ENCODE assay signal across 22 mouse cellular contexts in the genomic region with DNA sequence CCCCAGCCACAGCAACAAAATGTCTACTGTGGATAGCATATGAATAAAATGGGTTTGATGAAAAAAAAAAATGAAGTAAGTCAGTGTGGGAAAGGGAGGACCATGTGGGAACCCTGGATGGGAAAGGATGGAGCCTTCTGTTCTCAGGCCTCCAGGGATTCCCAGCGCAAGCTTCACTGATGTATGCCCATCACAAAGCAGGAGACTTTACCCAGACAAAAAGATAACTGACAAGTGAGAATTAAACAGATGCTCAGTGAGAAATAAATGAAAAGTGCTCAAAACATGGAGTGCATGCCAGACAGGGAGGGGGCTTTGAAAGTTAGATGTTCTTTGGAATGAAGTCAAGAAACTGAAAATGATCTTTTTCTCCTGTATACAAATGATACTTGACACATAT. TPM values are rescaled to one million over a fixed set of nuclear protein-coding genes. Genes with fewer than 3 reads are reported as not detected.
A peak's percentile ranks its signal among the peaks of the same experiment; 100 is the strongest.
DNase-seq lines count a peak whose midpoint lies in the region; ATAC-seq lines count a peak whose summit lies in the region.
"Had no signal": no experiment of that assay in that cellular context is flagged by ENCODE, and none has a peak within 500 bp of the region (broad histone marks: within the 10 kb centered on the region; RNA-seq: fewer than 3 reads in every experiment).

No protein-coding gene starts in this region.

- no peak overlapping the region for H3K9ac ChIP-seq in hindbrain, embryonic 13.5 days
- no peak overlapping the region for H3K9ac ChIP-seq in midbrain, embryonic 14.5 days (replicated peaks; ENCODE audit: low read length)
- H3K9ac ChIP-seq in hindbrain, embryonic 16.5 days (ENCODE audit: low read depth, low read length) = no peak overlapping the region
- no peak overlapping the region for H3K9ac ChIP-seq in neural tube, embryonic 15.5 days (replicated peaks)
- H3K9ac ChIP-seq: embryonic facial prominence, embryonic 12.5 days; limb, embryonic 13.5 days; liver, embryonic 13.5 days; lung, embryonic 15.5 days; midbrain, embryonic 12.5 days had no signal

- 0 out of 2 replicates have a peak overlapping the region, but pooled peaks have one; percentile 22 for H3K4me3 ChIP-seq in hindbrain, embryonic 13.5 days
- H3K4me3 ChIP-seq in hindbrain, embryonic 10.5 days = no peak overlapping the region
- no peak overlapping the region; the same call in 1 of the 2 replicates for H3K4me3 ChIP-seq in midbrain, embryonic 14.5 days (replicated peaks; ENCODE audit: low read depth, low read length)
- no peak overlapping the region for H3K4me3 ChIP-seq in midbrain, embryonic 10.5 days
- peak overlapping the region; percentile 33 for H3K4me3 ChIP-seq in hindbrain, embryonic 16.5 days (ENCODE audit: low read length)
- peak overlapping the region; percentile 26; the same call in 1 of the 2 replicates for H3K4me3 ChIP-seq in neural tube, embryonic 15.5 days (replicated peaks)
- H3K4me3 ChIP-seq: embryonic facial prominence, embryonic 12.5 days; layer of hippocampus, adult 2 months; limb, embryonic 13.5 days; liver, embryonic 13.5 days; lung, embryonic 15.5 days; midbrain, embryonic 12.5 days had no signal

- H3K4me2 ChIP-seq in hindbrain, embryonic 13.5 days = peak overlapping the region; percentile 28; the same call in 1 of the 2 replicates
- peak overlapping the region; percentile 28 for H3K4me2 ChIP-seq in midbrain, embryonic 14.5 days (ENCODE audit: low read length)
- H3K4me2 ChIP-seq in hindbrain, embryonic 16.5 days (ENCODE audit: low read length) = peak overlapping the region; percentile 48
- H3K4me2 ChIP-seq in neural tube, embryonic 15.5 days = peak overlapping the region; percentile 44
- H3K4me2 ChIP-seq: embryonic facial prominence, embryonic 12.5 days; liver, embryonic 13.5 days; midbrain, embryonic 12.5 days had no signal

- DNase-seq in hindbrain, embryonic 10.5 days (ENCODE audit: low spot score) = no peak
- DNase-seq in midbrain, embryonic 14.5 days = no peak
- DNase-seq in midbrain, embryonic 10.5 days (ENCODE audit: low spot score) = no peak
- DNase-seq in spleen, adult 18-20 months = no peak
- DNase-seq: adrenal gland, adult 2 months; cerebellum, adult 8-10 months; gastrocnemius, postnatal 14 days; kidney, postnatal 10 days; layer of hippocampus, postnatal 36 days; liver, embryonic 13.5 days; thymus, postnatal 36 days had no signal

- no peak for ATAC-seq in hindbrain, embryonic 13.5 days (ENCODE audit: low FRiP score)
- ATAC-seq in midbrain, embryonic 14.5 days (ENCODE audit: low FRiP score, low TSS enrichment) = no peak
- no peak for ATAC-seq in hindbrain, embryonic 16.5 days
- no peak for ATAC-seq in neural tube, embryonic 15.5 days (ENCODE audit: low FRiP score)
- ATAC-seq: inflammation-experienced regulatory T-cells, adult 6 months had no signal

- H3K4me1 ChIP-seq in hindbrain, embryonic 13.5 days (replicated peaks) = 0 out of 2 replicates have a peak, but pooled peaks cover 8% of the 10 kb centered on the region
- peaks cover 17% of the 10 kb centered on the region for H3K4me1 ChIP-seq in hindbrain, embryonic 10.5 days (replicated peaks)
- H3K4me1 ChIP-seq in midbrain, embryonic 14.5 days (ENCODE audit: control insufficient read depth, insufficient read depth, low read length) = no peaks in the 10 kb centered on the region
- peaks cover 12% of the 10 kb centered on the region for H3K4me1 ChIP-seq in midbrain, embryonic 10.5 days
- no peaks in the 10 kb centered on the region for H3K4me1 ChIP-seq in hindbrain, embryonic 16.5 days (ENCODE audit: control insufficient read depth, insufficient read depth, low read depth, low read length)
- peaks cover 7% of the 10 kb centered on the region; the same call in 1 of the 2 replicates for H3K4me1 ChIP-seq in neural tube, embryonic 15.5 days
- H3K4me1 ChIP-seq: embryonic facial prominence, embryonic 12.5 days; midbrain, embryonic 12.5 days had no signal

- H3K27me3 ChIP-seq in hindbrain, embryonic 13.5 days = peaks cover 12% of the 10 kb centered on the region
- peaks cover 15% of the 10 kb centered on the region for H3K27me3 ChIP-seq in hindbrain, embryonic 10.5 days (ENCODE audit: insufficient read depth, poor library complexity, severe bottlenecking)
- no peaks in the 10 kb centered on the region for H3K27me3 ChIP-seq in midbrain, embryonic 14.5 days (ENCODE audit: control insufficient read depth, insufficient read depth, low read length)
- peaks cover 21% of the 10 kb centered on the region for H3K27me3 ChIP-seq in midbrain, embryonic 10.5 days (ENCODE audit: low read depth, poor library complexity, severe bottlenecking)
- no peaks in the 10 kb centered on the region for H3K27me3 ChIP-seq in hindbrain, embryonic 16.5 days (replicated peaks; ENCODE audit: control insufficient read depth, insufficient read depth, low read length)
- H3K27me3 ChIP-seq in neural tube, embryonic 15.5 days (replicated peaks) = peaks cover 5% of the 10 kb centered on the region; the same call in 1 of the 2 replicates
- H3K27me3 ChIP-seq: lung, embryonic 15.5 days had no signal

- H3K36me3 ChIP-seq in hindbrain, embryonic 13.5 days = no peaks in the 10 kb centered on the region
- H3K36me3 ChIP-seq in hindbrain, embryonic 10.5 days = no peaks in the 10 kb centered on the region
- H3K36me3 ChIP-seq in midbrain, embryonic 14.5 days (ENCODE audit: control insufficient read depth, insufficient read depth, low read length) = no peaks in the 10 kb centered on the region
- H3K36me3 ChIP-seq in midbrain, embryonic 10.5 days = no peaks in the 10 kb centered on the region
- H3K36me3 ChIP-seq in hindbrain, embryonic 16.5 days (ENCODE audit: control insufficient read depth, insufficient read depth, low read length) = no peaks in the 10 kb centered on the region
- H3K36me3 ChIP-seq in neural tube, embryonic 15.5 days = no peaks in the 10 kb centered on the region
- H3K36me3 ChIP-seq: embryonic facial prominence, embryonic 12.5 days; limb, embryonic 13.5 days; liver, embryonic 13.5 days; lung, embryonic 15.5 days; midbrain, embryonic 12.5 days had no signal

- 63% methylated on average over 1 of the region's 1 CpGs for WGBS in hindbrain, embryonic 13.5 days
- WGBS in hindbrain, embryonic 10.5 days = 92% methylated on average over 1 of the region's 1 CpGs
- WGBS in midbrain, embryonic 14.5 days = 64% methylated on average over 1 of the region's 1 CpGs
- WGBS in midbrain, embryonic 10.5 days = 83% methylated on average over 1 of the region's 1 CpGs
- WGBS in hindbrain, embryonic 16.5 days = 68% methylated on average over 1 of the region's 1 CpGs
- 83% methylated on average over 1 of the region's 1 CpGs for WGBS in neural tube, embryonic 15.5 days

- no peak overlapping the region for H3K27ac ChIP-seq in hindbrain, embryonic 13.5 days
- no peak overlapping the region for H3K27ac ChIP-seq in hindbrain, embryonic 10.5 days
- no peak overlapping the region for H3K27ac ChIP-seq in midbrain, embryonic 14.5 days (replicated peaks; ENCODE audit: low read depth, low read length)
- H3K27ac ChIP-seq in midbrain, embryonic 10.5 days (replicated peaks) = no peak overlapping the region
- H3K27ac ChIP-seq in hindbrain, embryonic 16.5 days (ENCODE audit: low read depth, low read length) = no peak overlapping the region
- H3K27ac ChIP-seq in neural tube, embryonic 15.5 days (replicated peaks) = no peak overlapping the region
- H3K27ac ChIP-seq: embryonic facial prominence, embryonic 12.5 days; layer of hippocampus, adult 2 months; limb, embryonic 13.5 days; liver, embryonic 13.5 days; lung, embryonic 15.5 days; macrophage; midbrain, embryonic 12.5 days had no signal

- H3K9me3 ChIP-seq in hindbrain, embryonic 13.5 days = no peaks in the 10 kb centered on the region
- H3K9me3 ChIP-seq in hindbrain, embryonic 10.5 days = no peaks in the 10 kb centered on the region
- H3K9me3 ChIP-seq in midbrain, embryonic 14.5 days (ENCODE audit: control insufficient read depth, low read length) = no peaks in the 10 kb centered on the region
- H3K9me3 ChIP-seq in midbrain, embryonic 10.5 days (replicated peaks) = no peaks in the 10 kb centered on the region
- no peaks in the 10 kb centered on the region for H3K9me3 ChIP-seq in hindbrain, embryonic 16.5 days (ENCODE audit: control insufficient read depth, low read length)
- H3K9me3 ChIP-seq in neural tube, embryonic 15.5 days (replicated peaks) = no peaks in the 10 kb centered on the region
- H3K9me3 ChIP-seq: embryonic facial prominence, embryonic 12.5 days; limb, embryonic 13.5 days; liver, embryonic 13.5 days; lung, embryonic 15.5 days; midbrain, embryonic 12.5 days had no signal

RNA-seq across cellular contexts. Expression of a gene that starts 2.2 kb away (rescaled TPM):
- polyA plus RNA-seq in hindbrain, embryonic 13.5 days (2015; fragmentation: Nextera tagmentation; extraction: Ambion mirVana) = 12.3 and 13.5 TPM in 2 replicates
- polyA plus RNA-seq in hindbrain, embryonic 10.5 days (2016; fragmentation: Nextera tagmentation; extraction: Ambion mirVana) = 16.5 and 17.7 TPM in 2 replicates
- polyA plus RNA-seq in midbrain, embryonic 14.5 days (2014; fragmentation: Nextera tagmentation; extraction: Ambion mirVana) = 8.4 and 10.2 TPM in 2 replicates
- polyA plus RNA-seq in midbrain, embryonic 10.5 days (2016; fragmentation: Nextera tagmentation; extraction: Ambion mirVana) = 14.3 and 17.3 TPM in 2 replicates
- 14.2 and 15.0 TPM in 2 replicates for polyA plus RNA-seq in hindbrain, embryonic 16.5 days (2015; fragmentation: Nextera tagmentation; extraction: Ambion mirVana)
- polyA plus RNA-seq in neural tube, embryonic 15.5 days (2015; fragmentation: Nextera tagmentation; extraction: Ambion mirVana) = 13.7 and 14.4 TPM in 2 replicates

RNA-seq across cellular contexts. Expression of a gene that starts 13.8 kb away (rescaled TPM):
- polyA plus RNA-seq in hindbrain, embryonic 13.5 days (2015; fragmentation: Nextera tagmentation; extraction: Ambion mirVana) = 0.23 and 0.48 TPM in 2 replicates
- 0.48 and 0.75 TPM in 2 replicates for polyA plus RNA-seq in hindbrain, embryonic 10.5 days (2016; fragmentation: Nextera tagmentation; extraction: Ambion mirVana)
- 0.18 TPM in 1 of 2 replicates, not detected in the other for polyA plus RNA-seq in midbrain, embryonic 14.5 days (2014; fragmentation: Nextera tagmentation; extraction: Ambion mirVana)
- 0.33 and 0.42 TPM in 2 replicates for polyA plus RNA-seq in midbrain, embryonic 10.5 days (2016; fragmentation: Nextera tagmentation; extraction: Ambion mirVana)
- polyA plus RNA-seq in hindbrain, embryonic 16.5 days (2015; fragmentation: Nextera tagmentation; extraction: Ambion mirVana) = 0.14 TPM in 2 replicates
- polyA plus RNA-seq in neural tube, embryonic 15.5 days (2015; fragmentation: Nextera tagmentation; extraction: Ambion mirVana) = 0.13 and 0.68 TPM in 2 replicates
- polyA plus RNA-seq: inflammation-experienced regulatory T-cells, adult 6 months; macrophage had no signal

RNA-seq across cellular contexts. Expression of a gene that starts 16.8 kb away (rescaled TPM):
- polyA plus RNA-seq in hindbrain, embryonic 13.5 days (2015; fragmentation: Nextera tagmentation; extraction: Ambion mirVana) = 43.5 and 47.5 TPM in 2 replicates
- 67.7 and 81.2 TPM in 2 replicates for polyA plus RNA-seq in hindbrain, embryonic 10.5 days (2016; fragmentation: Nextera tagmentation; extraction: Ambion mirVana)
- 41.9 and 51.0 TPM in 2 replicates for polyA plus RNA-seq in midbrain, embryonic 14.5 days (2014; fragmentation: Nextera tagmentation; extraction: Ambion mirVana)
- 75.4 and 81.1 TPM in 2 replicates for polyA plus RNA-seq in midbrain, embryonic 10.5 days (2016; fragmentation: Nextera tagmentation; extraction: Ambion mirVana)
- polyA plus RNA-seq in hindbrain, embryonic 16.5 days (2015; fragmentation: Nextera tagmentation; extraction: Ambion mirVana) = 28.2 and 31.8 TPM in 2 replicates
- polyA plus RNA-seq in neural tube, embryonic 15.5 days (2015; fragmentation: Nextera tagmentation; extraction: Ambion mirVana) = 27.1 and 35.9 TPM in 2 replicates

RNA-seq across cellular contexts. Expression of a gene that starts 32.9 kb away (rescaled TPM):
- polyA plus RNA-seq in hindbrain, embryonic 13.5 days (2015; fragmentation: Nextera tagmentation; extraction: Ambion mirVana) = not detected in 2 replicates
- polyA plus RNA-seq in hindbrain, embryonic 10.5 days (2016; fragmentation: Nextera tagmentation; extraction: Ambion mirVana) = not detected in 2 replicates
- not detected in 2 replicates for polyA plus RNA-seq in midbrain, embryonic 14.5 days (2014; fragmentation: Nextera tagmentation; extraction: Ambion mirVana)
- not detected in 2 replicates for polyA plus RNA-seq in midbrain, embryonic 10.5 days (2016; fragmentation: Nextera tagmentation; extraction: Ambion mirVana)
- not detected in 2 replicates for polyA plus RNA-seq in hindbrain, embryonic 16.5 days (2015; fragmentation: Nextera tagmentation; extraction: Ambion mirVana)
- not detected in 2 replicates for polyA plus RNA-seq in neural tube, embryonic 15.5 days (2015; fragmentation: Nextera tagmentation; extraction: Ambion mirVana)
- polyA plus RNA-seq: adrenal gland, adult 2 months; embryonic facial prominence, embryonic 12.5 days; heart, postnatal 0 days; inflammation-experienced regulatory T-cells, adult 6 months; limb, embryonic 13.5 days; liver, embryonic 13.5 days; lung, embryonic 15.5 days; macrophage; midbrain, embryonic 12.5 days had no signal

RNA-seq across cellular contexts. Expression of a gene that starts 38.5 kb away (rescaled TPM):
- polyA plus RNA-seq in hindbrain, embryonic 13.5 days (2015; fragmentation: Nextera tagmentation; extraction: Ambion mirVana) = 1.5 and 1.6 TPM in 2 replicates
- polyA plus RNA-seq in hindbrain, embryonic 10.5 days (2016; fragmentation: Nextera tagmentation; extraction: Ambion mirVana) = 0.94 and 1.1 TPM in 2 replicates
- 2.8 and 3.4 TPM in 2 replicates for polyA plus RNA-seq in midbrain, embryonic 14.5 days (2014; fragmentation: Nextera tagmentation; extraction: Ambion mirVana)
- polyA plus RNA-seq in midbrain, embryonic 10.5 days (2016; fragmentation: Nextera tagmentation; extraction: Ambion mirVana) = 1.2 and 1.7 TPM in 2 replicates
- polyA plus RNA-seq in hindbrain, embryonic 16.5 days (2015; fragmentation: Nextera tagmentation; extraction: Ambion mirVana) = 0.99 and 1.2 TPM in 2 replicates
- polyA plus RNA-seq in neural tube, embryonic 15.5 days (2015; fragmentation: Nextera tagmentation; extraction: Ambion mirVana) = 1.1 and 1.2 TPM in 2 replicates
- polyA plus RNA-seq: inflammation-experienced regulatory T-cells, adult 6 months; liver, embryonic 13.5 days had no signal

Comparison
In these comparisons a context has a peak if more than half of its experiments do, and no peak if none do; other contexts are left out.
1. H3K4me3 ChIP-seq: peak in hindbrain, embryonic 13.5 days (single experiment), hindbrain, embryonic 16.5 days (single experiment) and neural tube, embryonic 15.5 days (single experiment); none in hindbrain, embryonic 10.5 days (single experiment), midbrain, embryonic 14.5 days (single experiment) and midbrain, embryonic 10.5 days (single experiment).
2. Peak in every context shown above with its lines, with median percentiles within 50 percentile points of each other: H3K4me2 ChIP-seq.